Mouse (Mus musculus) gastrocnemius, postnatal 25 days (tissue): Measurements from ENCODE around the gene Med31. TPM values are rescaled to one million over a fixed set of nuclear protein-coding genes. Genes with fewer than 3 reads are reported as not detected.
"Not testable (repeated sequence)": the region's sequence is repeated elsewhere in the genome, so short reads cannot be mapped to it uniquely, and the experiment has no call there.

ENCODE experiments used
- DNase-seq: peaks from one replicate; pipeline ENCODE4 v3.0.0; 2022
- total RNA-seq, 2 experiments: library from RNA; stranded (reverse); gene quantifications; 1 replicate in 1 of 2; 2 replicates in 1 of 2; pipeline ENCODE4 v1.2.3; 2021

The Med31 gene
- total RNA-seq, 2 experiments from 2014 or later: 5.8 to 7.4 TPM

- DNase-seq: no peak
Measured at GRCm38 (mm10) chr11:72203440-72203839, 12.0 kb downstream of the Med31 start.

- DNase-seq: no peak
Measured at GRCm38 (mm10) chr11:72196506-72196905, 18.9 kb downstream of the Med31 start.

GRCm38 (mm10) chr11:72194259-72194658 lies 21.1 kb downstream of the Med31 start:
- DNase-seq: no peak

- no peak for DNase-seq
Measured at GRCm38 (mm10) chr11:72190857-72191256, 24.5 kb downstream of the Med31 start.

- DNase-seq: no peak
Measured at GRCm38 (mm10) chr11:72184252-72184651, 31.1 kb downstream of the Med31 start.

- no peak for DNase-seq
Measured at GRCm38 (mm10) chr11:72181136-72181535, 34.3 kb downstream of the Med31 start.

- DNase-seq: no peak
Measured at GRCm38 (mm10) chr11:72180556-72180955, 34.8 kb downstream of the Med31 start.

- no peak for DNase-seq
Measured at GRCm38 (mm10) chr11:72176553-72176952, 38.8 kb downstream of the Med31 start.

- no peak for DNase-seq
Measured at GRCm38 (mm10) chr11:72175966-72176365, 39.4 kb downstream of the Med31 start.

GRCm38 (mm10) chr11:72174721-72175120 lies 40.7 kb downstream of the Med31 start:
- no peak for DNase-seq

- DNase-seq: no peak
Measured at GRCm38 (mm10) chr11:72173506-72173905, 41.9 kb downstream of the Med31 start.

GRCm38 (mm10) chr11:72171906-72172305 lies 43.5 kb downstream of the Med31 start:
- not testable (repeated sequence) for DNase-seq

- no peak for DNase-seq
Measured at GRCm38 (mm10) chr11:72169871-72170270, 45.5 kb downstream of the Med31 start.

- DNase-seq: no peak
Measured at GRCm38 (mm10) chr11:72163198-72163597, 52.2 kb downstream of the Med31 start.

Other genes starting within 250 kb of the Med31 start
- gene Aipl1, start 178.1 kb downstream of the Med31 start, total RNA-seq: not detected
- gene Pimreg, start 173.6 kb downstream of the Med31 start, total RNA-seq: under 1 TPM; 0.64 to 0.70 TPM
- 1 to 10 TPM; 1.8 to 2.6 TPM for gene Pitpnm3, start 79.8 kb downstream of the Med31 start, total RNA-seq
- under 1 TPM; 0.08 to 0.10 TPM for gene Gm43951, start 8.8 kb downstream of the Med31 start, total RNA-seq
- 1 to 10 TPM; 1.9 to 3.0 TPM for gene 4933427D14Rik, start 8.1 kb downstream of the Med31 start, total RNA-seq
- gene Txndc17, start 8.0 kb downstream of the Med31 start, total RNA-seq: 10 to 100 TPM; 27.9 to 28.1 TPM
- under 1 TPM in 1 of 2 experiments, not detected in 1; 0.19 TPM for gene Slc13a5, start 51.6 kb upstream of the Med31 start, total RNA-seq
- gene Xaf1, start 86.0 kb upstream of the Med31 start, total RNA-seq: 1 to 10 TPM; 4.6 TPM
- not detected for gene Fbxo39, start 98.9 kb upstream of the Med31 start, total RNA-seq
- gene Tekt1, start 146.8 kb upstream of the Med31 start, total RNA-seq: under 1 TPM; 0.64 to 0.70 TPM
- 100 to 1,000 TPM; 219 to 223 TPM for gene Smtnl2, start 196.1 kb upstream of the Med31 start, total RNA-seq
- under 1 TPM; 0.38 TPM for gene Ggt6, start 219.9 kb upstream of the Med31 start, total RNA-seq
- gene Mybbp1a, start 225.8 kb upstream of the Med31 start, total RNA-seq: 10 to 100 TPM; 52.1 to 56.5 TPM